Mouse (Mus musculus) kidney, postnatal 0 days (tissue): ENCODE measurements at regions not wholly inside any gene's neighbourhood (a gene's known extent, or its start where the extent isn't known, plus 50 kb on each side); places are given as distances from the start of the nearest gene placed in this dataset.

ENCODE experiments used
- ATAC-seq: fragments of 200-750 bp; cut with Nextera tagmentation; replicated peaks from 2 replicates; pipeline ENCODE4 v1.8.0; 2017; ENCODE audit warnings: low read depth, moderate number of reproducible peaks, moderate TSS enrichment, moderate library complexity; ENCODE audit not compliant: low FRiP score
- DNase-seq: peaks from one replicate; pipeline ENCODE4 v3.0.0-alpha.2; 2016; ENCODE audit warnings: low spot score
- H3K27ac ChIP-seq: fragments of 300-500 bp; sonication (generic); 2 replicates; pipeline ENCODE4 v1.5.1; 2014; ENCODE audit warnings: mild to moderate bottlenecking
- H3K27me3 ChIP-seq: fragments of 300-500 bp; sonication (generic); 2 replicates; pipeline ENCODE4 v1.6.1; 2014; ENCODE audit warnings: low read length, mixed read lengths; ENCODE audit not compliant: insufficient read depth
- H3K36me3 ChIP-seq: fragments of 300-500 bp; sonication (generic); 2 replicates; pipeline ENCODE4 v1.6.1; 2014; ENCODE audit warnings: low read length, mixed read lengths; ENCODE audit not compliant: insufficient read depth
- H3K4me1 ChIP-seq: fragments of 300-500 bp; sonication (generic); replicated peaks from 2 replicates; pipeline ENCODE4 v1.6.1; 2014; ENCODE audit warnings: antibody characterized with exemption, low read length, mixed read lengths; ENCODE audit not compliant: insufficient read depth
- H3K4me2 ChIP-seq: fragments of 300-500 bp; sonication (generic); 2 replicates; pipeline ENCODE4 v1.6.1; 2014; ENCODE audit warnings: mild to moderate bottlenecking, low read length, moderate library complexity, mixed read lengths
- H3K4me3 ChIP-seq: fragments of 300-500 bp; sonication (generic); replicated peaks from 2 replicates; pipeline ENCODE4 v1.5.1; 2014; ENCODE audit warnings: low read depth, low read length
- H3K9ac ChIP-seq: fragments of 300-500 bp; sonication (generic); 2 replicates; pipeline ENCODE4 v1.6.1; 2014; ENCODE audit warnings: low read depth, low read length
- H3K9me3 ChIP-seq: fragments of 300-500 bp; sonication (generic); replicated peaks from 2 replicates; pipeline ENCODE4 v1.6.1; 2016; ENCODE audit warnings: low read length, inconsistent platforms, mixed read lengths
- CTCF ChIP-seq: IDR thresholded peaks from 2 replicates; pipeline ENCODE4 v1.5.1; 2016; ENCODE audit warnings: antibody characterized with exemption, low read depth, mild to moderate bottlenecking, moderate library complexity
- WGBS: fragments of 180-500 bp; shearing (Covaris S2); extraction: QIAGEN DNeasy Blood & Tissue Kit; methylation state at CpG from one replicate; pipeline ENCODE4 v1.1.7; 2014; 5-methylcytosine and 5-hydroxymethylcytosine counted together

GRCm38 (mm10) chr12:12810159-12810885, 131.4 kb downstream of the Mycn start:
- Histone ChIP-seq H3K4me2 (peak overlapping the region; percentile 52), H3K4me1 (peaks cover 14% of the 10 kb centered on the region; the same call in 1 of the 2 replicates), H3K27ac (peak overlapping the region; percentile 34; the same call in 1 of the 2 replicates), H3K4me3 (0 out of 2 replicates have a peak overlapping the region, but pooled peaks have one; percentile 7), H3K9me3 (no peaks in the 10 kb centered on the region), H3K9ac (peak overlapping the region; percentile 14; the same call in 1 of the 2 replicates), H3K36me3 (no peaks in the 10 kb centered on the region), H3K27me3 (no peaks in the 10 kb centered on the region)
- 5% methylated on average over 16 of the region's 16 CpGs for WGBS
- ATAC-seq, result peak; percentile 73
- peak; percentile 71 for DNase-seq
- TF ChIP-seq CTCF, result no peak

- 88% methylated on average over 5 of the region's 5 CpGs for WGBS
- Histone ChIP-seq H3K27ac (no peak overlapping the region), H3K27me3 (no peaks in the 10 kb centered on the region), H3K4me2 (no peak overlapping the region), H3K36me3 (no peaks in the 10 kb centered on the region), H3K9me3 (no peaks in the 10 kb centered on the region), H3K9ac (no peak overlapping the region), H3K4me1 (peaks cover 14% of the 10 kb centered on the region; the same call in 1 of the 2 replicates), H3K4me3 (no peak overlapping the region)
- no peak for TF ChIP-seq CTCF
- no peak for ATAC-seq
- DNase-seq, result no peak
Observed at GRCm38 (mm10) chr12:12808120-12808519, 133.6 kb downstream of the Mycn start.

GRCm38 (mm10) chr12:12803602-12804001, 138.1 kb downstream of the Mycn start:
- Histone ChIP-seq H3K36me3 (no peaks in the 10 kb centered on the region), H3K9me3 (no peaks in the 10 kb centered on the region), H3K27ac (no peak overlapping the region), H3K4me1 (no peaks in the 10 kb centered on the region), H3K9ac (no peak overlapping the region), H3K4me3 (no peak overlapping the region), H3K27me3 (no peaks in the 10 kb centered on the region), H3K4me2 (no peak overlapping the region)
- 57% methylated on average over 2 of the region's 2 CpGs for WGBS
- DNase-seq, result no peak
- no peak for TF ChIP-seq CTCF
- no peak for ATAC-seq

- Histone ChIP-seq H3K4me1 (no peaks in the 10 kb centered on the region), H3K27ac (no peak overlapping the region), H3K4me2 (no peak overlapping the region), H3K36me3 (no peaks in the 10 kb centered on the region), H3K27me3 (no peaks in the 10 kb centered on the region), H3K9me3 (no peaks in the 10 kb centered on the region), H3K4me3 (no peak overlapping the region), H3K9ac (no peak overlapping the region)
- TF ChIP-seq CTCF, result no peak
- DNase-seq (no peak), ATAC-seq (no peak; the same call in 1 of the 2 replicates)
- WGBS, result 27% methylated on average over 11 of the region's 11 CpGs
Observed at GRCm38 (mm10) chr12:12802396-12802795, 139.3 kb downstream of the Mycn start.

GRCm38 (mm10) chr12:12801700-12802099, 140.0 kb downstream of the Mycn start:
- Histone ChIP-seq H3K36me3 (no peaks in the 10 kb centered on the region), H3K4me3 (no peak overlapping the region), H3K27me3 (no peaks in the 10 kb centered on the region), H3K27ac (no peak overlapping the region), H3K4me1 (no peaks in the 10 kb centered on the region), H3K9ac (no peak overlapping the region), H3K9me3 (no peaks in the 10 kb centered on the region), H3K4me2 (no peak overlapping the region)
- TF ChIP-seq CTCF, result no peak
- ATAC-seq, result no peak
- no peak for DNase-seq
- WGBS, result 85% methylated on average over 11 of the region's 11 CpGs

- no peak for TF ChIP-seq CTCF
- H3K27ac ChIP-seq, result no peak overlapping the region
- no peaks in the 10 kb centered on the region for H3K9me3 ChIP-seq
- ATAC-seq, result no peak
- H3K4me1 ChIP-seq, result no peaks in the 10 kb centered on the region
- no peaks in the 10 kb centered on the region for H3K36me3 ChIP-seq
- no peak overlapping the region for H3K4me2 ChIP-seq
- no peak for DNase-seq
- 95% methylated on average over 6 of the region's 6 CpGs for WGBS
- no peak overlapping the region for H3K4me3 ChIP-seq
- H3K27me3 ChIP-seq, result no peaks in the 10 kb centered on the region
- H3K9ac ChIP-seq, result no peak overlapping the region
Observed at GRCm38 (mm10) chr12:12800120-12800519, 141.6 kb downstream of the Mycn start.
